Mouse (Mus musculus) heart, postnatal 10 days (tissue): Measurements from ENCODE around the gene Lmod2. TPM values are rescaled to one million over a fixed set of nuclear protein-coding genes. Genes with fewer than 3 reads are reported as not detected.

Source experiments
- DNase-seq, 2 experiments: peaks; one replicate each; pipeline ENCODE4 v3.0.0; 2021
- intact Hi-C: fragments of 180-260 bp; cut with DNase I; formaldehyde crosslinking; loops from one replicate; pipeline ENCODE4 v1.15.1; 2025
- total RNA-seq, 2 experiments: library from RNA; stranded (reverse); gene quantifications; 2 replicates each; pipeline ENCODE4 v1.2.3; 2021

The Lmod2 gene
- total RNA-seq, 2 experiments from 2014 or later = 278 to 346 TPM

GRCm38 (mm10) chr6:24600726-24601125, 3.2 kb downstream of the Lmod2 start:
- intact Hi-C loops = loop anchor here (2.0 kb wide), 1 partner anchor 30 kb away; no protein-coding TSS in a partner anchor
- no peak for DNase-seq

GRCm38 (mm10) chr6:24601668-24602067, 4.1 kb downstream of the Lmod2 start:
- intact Hi-C loops = loop anchor here (2.0 kb wide), 1 partner anchor 31 kb away; no protein-coding TSS in a partner anchor
- peak; percentile 45 to 57 for DNase-seq

- no peak for DNase-seq
- intact Hi-C loops = no loop called here
These were observed 4.8 kb downstream of the Lmod2 start for GRCm38 (mm10) chr6:24602351-24602750.

- no peak for DNase-seq
- intact Hi-C loops = no loop called here
These were observed 5.4 kb downstream of the Lmod2 start for GRCm38 (mm10) chr6:24602993-24603392.

GRCm38 (mm10) chr6:24604289-24604688, 6.7 kb downstream of the Lmod2 start:
- intact Hi-C loops = no loop called here
- no peak for DNase-seq

- intact Hi-C loops = no loop called here
- no peak for DNase-seq
These were observed 8.1 kb downstream of the Lmod2 start for GRCm38 (mm10) chr6:24605631-24606030.

- intact Hi-C loops = no loop called here
- DNase-seq = peak; percentile 35 to 43
These were observed 8.9 kb downstream of the Lmod2 start for GRCm38 (mm10) chr6:24606512-24606911.

GRCm38 (mm10) chr6:24607531-24607930, 10.0 kb downstream of the Lmod2 start:
- intact Hi-C loops = no loop called here
- no peak for DNase-seq

GRCm38 (mm10) chr6:24608129-24608528, 10.6 kb downstream of the Lmod2 start:
- intact Hi-C loops = no loop called here

GRCm38 (mm10) chr6:24608682-24609081, 11.1 kb downstream of the Lmod2 start:
- intact Hi-C loops = no loop called here
- no peak for DNase-seq

More at GRCm38 (mm10) chr6:24608129-24608528, 10.6 kb downstream of the Lmod2 start:
- no peak for DNase-seq

- DNase-seq = no peak
- intact Hi-C loops = no loop called here
These were observed 12.0 kb downstream of the Lmod2 start for GRCm38 (mm10) chr6:24609531-24609930.

- intact Hi-C loops = no loop called here
- no peak for DNase-seq
These were observed 12.8 kb downstream of the Lmod2 start for GRCm38 (mm10) chr6:24610358-24610757.

GRCm38 (mm10) chr6:24612074-24612755, 14.7 kb downstream of the Lmod2 start:
- DNase-seq = peak in 1 of 2 experiments; percentile 69
- intact Hi-C loops = no loop called here

- DNase-seq = no peak
- intact Hi-C loops = no loop called here
These were observed 15.8 kb downstream of the Lmod2 start for GRCm38 (mm10) chr6:24613346-24613745.

- DNase-seq = no peak
- intact Hi-C loops = no loop called here
These were observed 16.4 kb downstream of the Lmod2 start for GRCm38 (mm10) chr6:24613918-24614317.

GRCm38 (mm10) chr6:24616746-24617145, 19.2 kb downstream of the Lmod2 start:
- intact Hi-C loops = no loop called here
- no peak for DNase-seq

GRCm38 (mm10) chr6:24619285-24620045, 21.9 kb downstream of the Lmod2 start:
- intact Hi-C loops = no loop called here
- no peak for DNase-seq

GRCm38 (mm10) chr6:24620936-24621335, 23.4 kb downstream of the Lmod2 start:
- intact Hi-C loops = no loop called here
- no peak for DNase-seq

- intact Hi-C loops = no loop called here
- DNase-seq = no peak
These were observed 24.5 kb downstream of the Lmod2 start for GRCm38 (mm10) chr6:24622098-24622497.

GRCm38 (mm10) chr6:24627586-24628030, 30.0 kb downstream of the Lmod2 start:
- intact Hi-C loops = loop anchor here (1.0 to 5.0 kb wide), 3 partner anchors 35 to 94 kb away; no protein-coding TSS in a partner anchor
- peak; percentile 66 to 81 for DNase-seq

- no peak for DNase-seq
- intact Hi-C loops = loop anchor here (5.0 kb wide), 1 partner anchor 34 kb away; no protein-coding TSS in a partner anchor
These were observed 30.9 kb downstream of the Lmod2 start for GRCm38 (mm10) chr6:24628499-24628898.

GRCm38 (mm10) chr6:24632061-24632460, 34.5 kb downstream of the Lmod2 start:
- intact Hi-C loops = no loop called here
- no peak for DNase-seq
